Mouse (Mus musculus): ENCODE results near the gene Cldn19. TPM values are rescaled to one million over a fixed set of nuclear protein-coding genes. Genes with fewer than 3 reads are reported as not detected.
"Not testable (repeated sequence)": the region's sequence is repeated elsewhere in the genome, so short reads cannot be mapped to it uniquely, and the experiment has no call there.

Cldn19 gene
- total RNA-seq, 4 experiments from 2014 or later, result 0.13 to 0.60 (median 0.53) TPM; not detected in 1

DNA sequence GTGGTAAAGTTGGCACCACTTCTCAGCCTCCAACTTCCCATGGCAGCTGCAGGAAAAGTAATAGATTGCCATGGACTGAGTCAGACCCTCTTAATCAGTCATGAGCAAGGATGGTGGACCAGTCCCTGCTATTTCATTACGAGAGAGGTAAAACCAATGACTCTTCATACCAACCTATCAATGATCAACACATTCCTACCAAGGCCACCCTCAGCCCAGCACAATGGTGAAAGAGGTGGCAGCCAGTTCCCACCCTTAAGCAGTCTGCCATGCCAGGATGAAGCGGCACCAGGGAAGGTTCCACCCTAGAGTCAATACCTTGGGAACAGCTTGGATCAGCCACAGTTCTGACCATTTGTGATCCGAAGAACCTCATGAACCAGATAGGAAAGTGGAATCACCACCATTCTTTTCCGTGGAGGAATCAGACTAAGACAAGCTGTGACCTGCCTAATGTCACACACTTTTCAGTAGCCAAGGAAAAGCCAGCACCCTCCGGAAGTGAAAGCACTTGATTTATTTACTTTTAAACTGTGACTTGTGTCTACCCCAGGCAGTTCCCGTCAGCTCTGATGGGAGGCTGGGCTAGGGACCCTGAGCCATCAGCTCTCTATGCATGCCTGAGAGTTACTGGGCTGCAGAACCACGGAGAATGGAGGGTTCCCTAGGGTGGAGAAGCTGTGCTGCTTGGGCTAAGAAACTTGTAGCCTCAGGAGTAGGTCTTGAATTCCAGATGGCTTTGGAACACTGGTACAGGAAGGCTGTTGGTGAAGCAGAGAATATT lies 3.0 kb upstream of the Cldn19 start:
- no peak for DNase-seq (ENCODE audit: low spot score in 2 of 2)

- peak in 1 of 2 experiments; percentile 61 for DNase-seq (ENCODE audit: low spot score in 2 of 2)
Measured at GRCm38 (mm10) chr4:119254012-119254618, 1.1 kb upstream of the Cldn19 start.

DNA sequence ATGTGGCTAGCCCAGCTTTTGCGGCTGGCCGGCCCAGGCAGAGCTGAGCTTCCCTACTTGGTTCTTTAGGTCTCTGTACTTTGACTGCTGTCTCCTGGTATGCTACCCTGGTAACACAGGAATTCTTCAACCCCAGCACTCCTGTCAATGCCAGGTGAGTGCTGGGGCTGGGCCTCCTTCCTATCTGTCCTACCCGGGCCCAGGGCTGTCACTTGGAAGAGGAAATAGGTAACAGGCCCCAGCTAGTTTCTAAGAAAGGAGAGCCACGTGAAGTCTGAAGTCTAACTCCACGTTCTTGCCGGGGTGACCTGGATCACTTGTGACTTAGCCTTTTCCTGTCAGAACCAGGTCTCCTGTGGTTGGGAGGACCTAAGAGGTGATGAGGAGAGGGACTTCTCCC lies 1.9 kb downstream of the Cldn19 start:
- no peak for DNase-seq (ENCODE audit: low spot score in 2 of 2)

GRCm38 (mm10) chr4:119259344-119260254 lies 4.4 kb downstream of the Cldn19 start:
- DNase-seq (ENCODE audit: low spot score in 2 of 2), result no peak

DNA sequence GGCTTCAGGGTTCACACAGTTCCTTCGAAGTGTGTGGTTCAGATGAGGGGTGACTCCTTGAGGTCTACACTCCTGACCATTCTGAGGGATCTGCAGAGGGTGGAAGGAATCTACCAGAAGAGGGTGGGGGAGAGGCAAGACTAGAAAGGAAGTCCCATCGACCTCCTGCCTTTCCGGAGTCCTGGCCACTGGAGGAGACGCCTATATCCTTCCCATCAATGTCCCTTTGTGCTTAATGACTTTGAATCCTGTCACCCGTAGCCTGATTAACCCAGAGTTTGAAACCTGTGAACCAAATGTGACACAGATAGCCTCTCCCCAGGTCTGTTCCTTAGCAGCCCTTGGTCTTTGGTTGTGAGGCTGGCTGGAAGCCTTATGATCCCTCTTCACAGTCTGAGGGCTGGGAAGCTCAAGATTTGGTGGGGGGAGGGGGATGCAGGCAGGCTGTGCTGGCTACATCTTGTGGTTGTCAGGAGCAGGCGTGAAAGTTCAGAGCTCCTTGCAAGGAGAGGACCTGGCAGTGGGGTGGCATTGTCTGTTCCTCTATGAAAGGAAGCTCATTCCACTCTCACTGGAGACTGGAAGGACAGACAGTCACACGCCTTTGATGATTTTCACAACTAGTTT lies 6.0 kb downstream of the Cldn19 start:
- DNase-seq (ENCODE audit: low spot score in 2 of 2), result no peak

- DNase-seq (ENCODE audit: low spot score in 2 of 2), result no peak
Measured at GRCm38 (mm10) chr4:119262483-119262882, 7.3 kb downstream of the Cldn19 start.

DNA sequence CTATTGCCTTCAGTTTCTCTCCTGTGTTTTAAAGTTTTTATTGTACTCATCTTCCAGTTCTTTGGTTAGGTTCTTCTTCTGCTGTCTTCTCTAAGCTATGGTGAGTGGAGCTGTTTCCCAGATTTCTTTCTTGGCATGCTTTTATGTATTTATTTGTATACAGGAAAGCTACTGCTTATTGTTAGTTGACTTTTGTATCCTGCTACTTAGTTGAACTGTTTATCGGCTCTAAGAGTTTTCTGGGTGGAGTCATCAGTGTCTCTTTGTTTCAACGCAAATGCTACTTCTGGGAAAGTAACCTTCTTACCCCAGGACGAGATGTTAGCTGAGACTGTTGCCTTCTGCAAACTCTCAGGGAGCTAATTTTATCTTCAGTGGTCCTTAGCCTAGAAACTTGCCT lies 8.2 kb downstream of the Cldn19 start:
- DNase-seq (ENCODE audit: low spot score in 2 of 2), result no peak

DNA sequence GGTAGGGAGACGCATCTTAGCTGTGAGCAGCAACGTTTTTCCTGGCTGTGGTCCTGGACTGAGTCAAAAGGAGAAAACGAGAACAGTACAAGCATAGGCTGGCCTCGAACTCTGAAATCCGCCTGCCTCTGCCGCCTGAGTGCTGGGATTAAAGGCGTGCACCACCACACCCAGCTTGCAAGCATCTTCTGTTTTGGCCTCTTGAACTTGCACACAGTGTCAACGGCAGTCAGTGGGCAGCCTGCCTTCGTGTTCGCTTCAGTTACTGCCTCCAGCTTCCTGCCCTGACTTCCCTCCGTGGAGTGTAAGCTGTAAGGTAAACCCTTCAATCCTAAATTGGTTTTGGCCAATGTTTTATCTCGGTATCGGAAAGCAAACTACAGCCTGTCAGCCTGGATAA lies 11.4 kb downstream of the Cldn19 start:
- no peak for DNase-seq (ENCODE audit: low spot score in 2 of 2)

GRCm38 (mm10) chr4:119274627-119275026 lies 19.4 kb downstream of the Cldn19 start:
- no peak for DNase-seq (ENCODE audit: low spot score in 2 of 2)

DNA sequence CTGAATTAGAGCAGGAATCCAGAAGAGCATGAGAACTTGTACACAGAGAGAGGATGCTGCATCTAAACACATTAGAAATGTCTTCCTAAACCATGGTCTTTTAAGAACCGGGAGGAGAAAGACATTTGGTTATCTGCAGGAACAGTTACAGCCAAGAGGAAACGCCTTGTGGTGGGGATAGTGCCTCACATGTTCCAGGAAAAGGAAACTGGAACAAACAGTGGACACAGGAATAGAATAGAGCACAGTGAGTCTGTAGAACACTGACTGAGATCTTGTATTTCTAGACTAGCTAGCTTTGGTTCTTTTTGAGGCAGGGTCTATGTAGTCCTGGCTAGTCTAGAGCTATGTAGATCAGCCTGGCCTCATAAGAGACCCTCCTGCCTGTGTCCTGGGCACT lies 20.0 kb downstream of the Cldn19 start:
- no peak for DNase-seq (ENCODE audit: low spot score in 2 of 2)

DNA sequence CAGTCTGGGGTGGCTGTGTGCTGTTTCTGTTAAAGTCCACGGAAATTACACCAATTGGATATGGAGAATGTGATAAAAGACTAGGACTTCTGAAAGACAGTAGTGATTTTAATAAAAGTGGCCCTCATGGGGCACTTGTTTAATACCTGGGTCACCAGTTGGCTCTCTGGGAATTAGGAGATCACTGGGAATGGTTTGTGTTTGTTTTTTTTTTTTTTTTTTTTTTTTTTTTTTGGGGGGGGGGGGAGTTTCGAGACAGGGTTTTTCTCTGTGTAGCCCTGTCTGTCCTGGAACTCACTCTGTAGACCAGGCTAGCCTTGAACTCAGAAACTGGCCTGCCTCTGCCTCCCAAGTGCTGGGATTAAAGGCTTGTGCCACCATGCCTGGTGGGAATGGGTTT lies 20.5 kb downstream of the Cldn19 start:
- DNase-seq (ENCODE audit: low spot score in 2 of 2), result no peak

- not testable (repeated sequence) for DNase-seq (ENCODE audit: low spot score in 2 of 2)
Measured at GRCm38 (mm10) chr4:119278784-119279183, 23.6 kb downstream of the Cldn19 start.

DNA sequence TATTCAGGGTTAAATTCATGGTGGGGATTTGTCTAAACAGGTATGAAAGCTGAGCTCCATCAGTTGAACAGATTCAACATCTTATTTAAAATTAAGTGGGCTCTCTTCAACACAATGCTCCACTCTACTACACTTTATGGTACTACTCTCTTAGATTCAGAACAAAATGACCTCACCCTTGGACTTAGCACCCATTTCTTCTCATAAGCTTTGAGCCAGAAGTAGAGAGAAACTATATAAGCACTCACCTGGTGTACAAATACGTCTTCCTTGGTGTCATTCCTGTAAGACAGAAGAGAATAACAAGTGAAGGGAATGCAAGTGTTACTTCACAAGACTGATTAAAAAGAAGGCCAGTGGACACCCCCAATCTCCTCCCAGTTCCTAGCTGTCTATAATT lies 29.6 kb downstream of the Cldn19 start:
- DNase-seq (ENCODE audit: low spot score in 2 of 2), result no peak

DNA sequence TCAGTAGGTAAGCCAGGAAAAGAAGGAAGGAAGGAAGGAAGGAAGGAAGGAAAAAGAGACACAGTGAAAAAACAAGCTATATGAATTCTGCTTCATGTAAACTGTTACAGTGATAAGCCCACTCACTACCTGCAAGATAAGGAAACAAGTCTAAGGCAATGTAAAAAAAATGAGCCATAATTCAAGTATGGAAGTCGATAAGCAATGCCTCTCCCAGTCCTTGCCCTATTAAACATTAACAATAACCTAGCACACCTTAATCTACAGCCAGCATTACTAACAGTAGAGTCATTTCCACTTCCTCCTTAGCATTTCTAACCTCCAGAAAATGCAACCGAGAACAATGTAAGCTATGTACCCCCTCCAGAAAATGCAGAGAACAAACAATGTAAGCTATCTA lies 30.1 kb downstream of the Cldn19 start:
- DNase-seq (ENCODE audit: low spot score in 2 of 2), result no peak

- no peak for DNase-seq (ENCODE audit: low spot score in 2 of 2)
Measured at GRCm38 (mm10) chr4:119291921-119292320, 36.7 kb downstream of the Cldn19 start.

DNA sequence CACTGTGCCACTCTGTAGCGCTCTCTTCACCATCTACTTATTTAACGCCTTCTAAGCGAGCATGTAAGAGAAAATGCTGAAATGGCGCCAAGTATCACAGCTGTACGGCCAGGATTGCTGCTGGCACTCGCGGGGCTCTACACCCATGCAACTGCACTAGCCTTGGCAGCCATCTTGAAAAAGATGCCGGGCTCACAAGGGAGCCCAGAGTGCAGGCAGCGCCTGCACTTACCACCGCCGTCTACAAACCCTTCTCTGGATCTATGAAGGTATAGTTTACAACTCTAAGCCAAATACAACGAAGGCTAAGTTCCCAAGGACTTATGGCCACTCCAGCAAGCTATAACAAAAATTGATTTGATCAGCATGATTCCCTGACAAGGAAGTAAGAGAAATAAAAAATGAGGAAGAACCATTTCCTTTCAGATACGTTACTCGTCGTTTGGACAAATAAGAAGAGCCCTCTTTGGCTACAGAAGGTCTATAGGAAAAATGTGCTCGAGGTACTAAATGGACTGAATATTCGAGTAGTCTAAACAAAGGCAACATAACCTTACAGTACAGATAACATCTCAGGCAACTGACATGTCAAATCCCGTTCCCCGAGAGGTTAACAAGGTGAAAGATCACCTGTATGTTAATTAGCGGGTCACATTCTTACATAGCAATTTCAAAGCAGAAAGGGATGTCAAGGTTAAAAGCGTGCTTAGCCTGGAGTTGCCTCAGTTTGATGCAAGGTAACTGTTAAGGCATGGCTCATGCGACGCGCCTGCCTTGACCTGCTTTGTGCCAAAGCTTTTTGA lies 37.8 kb downstream of the Cldn19 start:
- DNase-seq (ENCODE audit: low spot score in 2 of 2), result peak; percentile 26 to 56

DNA sequence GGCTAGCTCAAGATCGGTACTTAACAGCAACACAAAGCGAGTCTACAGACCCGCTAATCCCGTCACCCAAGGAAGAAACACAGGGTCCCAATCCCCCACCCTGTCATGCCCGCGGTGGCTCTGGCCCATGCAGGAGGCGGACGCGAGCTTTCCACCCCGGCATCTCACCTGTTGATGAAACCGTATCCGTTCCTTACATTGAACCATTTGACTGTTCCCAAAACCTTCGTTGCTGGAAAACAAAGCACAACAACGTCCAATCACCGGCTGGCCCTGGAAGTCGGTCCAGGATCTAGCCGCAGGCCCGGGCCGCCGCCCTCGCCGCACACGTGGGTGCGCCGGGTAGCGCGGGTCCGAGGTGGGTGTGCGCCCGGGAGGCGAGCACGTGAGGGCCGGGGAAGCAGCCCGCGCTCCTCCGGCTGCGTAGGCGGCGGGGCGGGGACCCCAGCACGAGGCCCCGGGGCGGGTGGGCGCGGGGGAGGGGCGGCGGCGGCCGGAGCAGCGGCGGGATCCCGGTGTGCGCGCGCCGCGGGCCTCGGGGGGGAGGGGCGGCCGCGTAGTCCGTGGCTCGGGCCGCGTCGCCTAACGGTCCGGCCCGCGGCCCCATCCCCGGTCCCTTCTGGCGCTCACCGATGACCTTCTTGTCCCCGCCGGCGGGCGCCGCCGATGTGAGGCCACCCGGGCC lies 38.5 kb downstream of the Cldn19 start:
- peak; percentile 17 to 35 for DNase-seq (ENCODE audit: low spot score in 2 of 2)

DNA sequence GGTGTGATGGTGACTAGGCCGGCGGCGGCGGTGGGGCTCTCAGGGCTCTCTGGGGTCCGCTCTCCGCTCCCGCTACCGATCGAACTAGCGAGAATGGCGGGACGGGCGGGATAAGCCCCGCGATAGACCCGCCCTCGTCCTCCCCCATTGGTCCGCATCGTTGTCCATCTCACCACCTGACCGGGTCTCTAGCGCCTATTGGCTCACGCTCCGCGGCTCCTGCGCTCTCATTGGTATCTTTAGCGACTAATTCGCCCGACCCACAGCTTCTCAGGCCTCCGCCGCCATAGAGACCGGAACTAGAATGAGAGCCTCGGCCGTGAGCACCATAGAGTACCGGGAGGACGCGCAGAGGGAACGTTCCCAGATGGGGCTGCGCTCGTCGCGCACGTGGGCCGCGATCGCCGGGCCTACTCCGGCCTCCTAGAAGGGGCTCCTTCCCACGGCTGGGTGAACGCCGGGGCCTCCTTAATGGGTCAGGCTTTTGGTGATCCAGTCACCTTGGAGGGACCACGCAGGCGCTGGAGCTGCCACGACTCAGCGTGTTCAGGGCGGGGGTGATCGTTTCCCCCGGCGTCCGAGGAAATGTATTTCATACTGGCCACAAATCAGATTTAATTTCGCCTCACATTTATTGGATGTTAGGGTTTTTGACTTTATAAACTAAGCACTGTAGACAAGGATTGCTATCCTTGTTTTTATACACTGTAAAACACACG lies 39.4 kb downstream of the Cldn19 start, which contains the start of gene Ybx1:
TSS of gene Ybx1 (minus strand) at position 190 of the 719 bp plus-strand sequence.
- DNase-seq (ENCODE audit: low spot score in 2 of 2), result peak; percentile 99 to 100

DNA sequence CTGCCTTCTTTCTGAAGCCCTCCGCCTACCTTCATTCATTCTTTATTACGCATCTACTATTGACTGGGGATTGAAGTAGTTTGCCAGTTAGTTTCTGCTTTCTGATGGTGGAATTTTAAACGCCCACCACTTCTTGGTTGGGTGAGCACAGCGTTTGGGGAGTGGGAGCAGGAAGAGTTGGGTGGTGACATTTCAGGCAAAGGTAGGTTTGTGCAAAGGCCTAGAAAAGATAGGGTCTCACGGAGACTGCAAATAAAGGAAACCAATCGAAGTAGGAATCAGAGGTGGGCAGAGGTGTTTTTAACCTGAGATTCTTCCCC lies 39.9 kb downstream of the Cldn19 start:
- DNase-seq (ENCODE audit: low spot score in 2 of 2), result peak in 1 of 2 experiments; percentile 10

All from left cerebral cortex, adult 8-10 months (tissue).